Mouse (Mus musculus): ENCODE results near the gene Pgf. TPM values are rescaled to one million over a fixed set of nuclear protein-coding genes. Genes with fewer than 3 reads are reported as not detected.

Pgf gene
- polyA plus RNA-seq, 1 experiment from 2014 or later, result 0.11 TPM

DNA sequence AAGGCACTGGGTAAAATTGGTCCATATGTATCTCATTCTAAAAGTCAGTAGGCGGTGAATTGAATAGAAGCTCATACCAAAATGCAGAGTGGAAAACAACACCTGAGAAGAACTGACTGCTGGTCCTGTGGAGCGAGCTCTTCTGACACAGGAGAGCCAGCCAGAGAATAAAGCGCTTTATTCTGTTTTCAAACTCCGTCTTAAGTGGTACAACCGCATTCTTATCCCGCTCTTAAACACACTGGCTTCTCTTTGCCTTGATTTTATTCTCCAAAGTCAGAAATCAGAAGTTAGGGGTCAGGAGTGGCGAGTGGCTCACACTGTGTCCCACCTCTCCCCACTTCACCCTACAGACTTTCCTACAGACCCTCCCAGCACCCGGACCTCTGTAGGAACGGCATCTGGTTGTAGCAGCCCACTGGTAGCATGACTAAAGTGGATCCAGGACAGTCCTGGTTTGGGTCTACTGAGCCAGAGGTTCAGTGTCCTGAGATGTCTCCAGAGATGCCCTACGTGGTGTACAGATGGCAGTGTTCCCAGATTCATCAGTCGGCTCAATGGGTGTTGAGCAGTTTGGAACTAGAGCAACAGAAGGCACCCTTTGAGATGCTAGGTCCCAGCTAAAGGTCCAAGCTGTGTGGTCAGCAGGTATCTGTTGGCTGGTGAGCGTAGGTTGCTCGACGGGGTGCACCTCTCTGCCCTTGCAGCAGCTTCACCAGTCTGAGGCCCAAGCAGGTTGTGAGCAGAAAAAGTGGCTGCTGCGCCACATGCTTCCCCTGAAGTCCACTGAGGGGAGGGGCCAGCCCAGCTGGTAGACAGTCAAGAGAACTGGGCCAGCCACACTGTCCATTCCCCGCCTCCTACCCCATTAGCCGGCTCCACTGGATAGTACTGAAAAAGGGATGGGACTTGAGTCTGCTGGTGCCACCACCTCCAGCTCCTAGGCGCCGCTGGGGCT, 41.8 kb downstream of the Pgf start:
- H3K27ac ChIP-seq, result no peak overlapping the region
- peaks cover 30% of the 10 kb centered on the region; the same call in 1 of the 2 replicates for H3K36me3 ChIP-seq (ENCODE audit: inconsistent target)
- WGBS (ENCODE audit: missing documents), result 90% methylated on average over 19 of the region's 19 CpGs
- H3K79me2 ChIP-seq (ENCODE audit: inconsistent target), result no peaks in the 10 kb centered on the region
- H3K4me3 ChIP-seq (ENCODE audit: inconsistent target), result no peak overlapping the region

DNA sequence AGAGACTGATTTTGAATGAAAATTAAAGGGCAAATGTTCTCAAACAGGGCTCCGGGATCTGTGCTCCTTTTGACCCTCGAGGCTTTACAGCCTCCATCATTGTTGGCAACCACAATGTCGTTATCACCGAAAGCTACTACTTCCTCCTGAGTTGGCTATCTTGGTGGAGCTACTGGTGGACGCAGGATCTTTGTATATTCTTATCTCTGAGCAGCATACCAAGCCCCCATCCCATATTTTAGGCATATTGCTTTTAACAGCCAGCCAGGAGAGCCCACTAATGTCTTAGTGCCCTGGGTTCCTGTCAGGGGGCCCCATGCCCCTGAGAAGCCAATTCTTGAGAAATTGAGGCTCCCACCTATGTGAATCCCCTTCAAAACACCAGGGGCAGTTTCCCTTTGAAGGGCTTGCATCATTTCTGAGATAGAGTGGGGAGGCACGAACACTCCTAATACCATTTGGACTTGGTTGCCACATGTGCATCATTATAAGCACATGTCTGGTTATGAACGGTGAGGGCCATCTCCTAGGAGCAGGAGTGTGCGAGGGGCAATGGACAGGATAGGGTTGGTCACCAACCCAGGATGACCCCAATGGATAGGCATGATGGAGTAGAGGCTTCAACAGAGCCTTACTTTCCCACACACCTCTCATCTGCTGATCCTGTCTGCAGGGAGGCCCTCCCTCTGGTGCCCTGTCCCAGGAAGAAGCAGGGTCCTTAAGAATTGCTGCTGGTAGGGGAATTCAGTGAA, 43.4 kb downstream of the Pgf start:
- no peak overlapping the region for H3K27ac ChIP-seq
- WGBS (ENCODE audit: missing documents), result 63% methylated on average over 8 of the region's 8 CpGs
- no peak overlapping the region for H3K4me3 ChIP-seq (ENCODE audit: inconsistent target)
- peaks cover 39% of the 10 kb centered on the region; the same call in 1 of the 2 replicates for H3K36me3 ChIP-seq (ENCODE audit: inconsistent target)
- no peaks in the 10 kb centered on the region for H3K79me2 ChIP-seq (ENCODE audit: inconsistent target)

DNA sequence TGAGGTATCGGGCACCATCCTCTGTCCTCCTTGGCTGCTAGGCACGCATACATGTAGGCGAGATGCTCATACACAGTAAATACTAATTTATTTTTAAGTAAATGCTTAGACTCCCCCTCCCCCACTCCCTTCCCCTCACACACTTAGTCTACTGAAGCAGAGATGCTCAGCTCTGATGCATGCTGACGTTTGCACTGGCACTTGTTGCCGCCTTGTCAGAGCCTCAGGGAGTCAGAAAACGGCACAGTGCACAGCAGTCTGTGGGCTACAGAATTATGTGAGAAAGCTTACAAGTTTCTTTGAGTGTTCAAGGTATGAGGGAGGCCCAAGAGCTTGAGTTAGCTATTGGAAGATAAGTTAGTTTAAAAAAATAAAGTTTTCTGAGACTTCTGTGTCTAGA, 46.2 kb downstream of the Pgf start:
- Histone ChIP-seq H3K36me3 (ENCODE audit: inconsistent target) (peaks cover 47% of the 10 kb centered on the region; the same call in 1 of the 2 replicates), H3K27ac (no peak overlapping the region), H3K79me2 (ENCODE audit: inconsistent target) (peaks cover 3% of the 10 kb centered on the region; the same call in 1 of the 2 replicates), H3K4me3 (ENCODE audit: inconsistent target) (no peak overlapping the region)
- WGBS (ENCODE audit: missing documents), result 91% methylated on average over 5 of the region's 6 CpGs

DNA sequence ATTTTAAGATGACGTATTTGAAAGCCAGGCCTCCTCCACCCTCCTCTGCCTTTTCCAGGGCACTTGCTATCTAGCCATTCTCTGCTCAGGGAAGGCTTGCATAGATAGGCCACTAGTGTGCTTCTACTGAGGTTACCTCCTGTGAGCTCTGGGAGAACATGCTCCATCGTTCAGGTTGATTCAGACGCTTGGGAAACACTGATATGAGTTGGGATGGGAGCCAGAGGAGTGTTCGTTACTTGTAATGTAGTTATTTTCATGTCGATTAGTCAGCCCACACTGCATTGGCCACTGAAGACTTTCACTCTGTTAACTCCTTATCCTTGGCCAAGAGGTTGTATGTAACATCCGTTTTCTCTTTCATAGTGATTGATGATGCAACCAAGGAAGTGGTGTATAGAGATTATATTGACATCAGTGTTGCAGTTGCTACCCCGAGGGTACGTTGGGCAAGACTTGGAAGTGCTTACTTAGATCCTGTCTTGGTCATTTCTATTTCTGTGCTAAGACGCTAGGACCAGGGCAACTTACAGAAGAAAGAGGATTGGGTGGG, 48.1 kb downstream of the Pgf start:
- Histone ChIP-seq H3K79me2 (ENCODE audit: inconsistent target) (peaks cover 22% of the 10 kb centered on the region; the same call in 1 of the 2 replicates), H3K27ac (peak overlapping the region; percentile 32; the same call in 1 of the 2 replicates)
- WGBS (ENCODE audit: missing documents), result 47% methylated on average over 9 of the region's 9 CpGs

GRCm38 (mm10) chr12:85126986-85127603, 50.5 kb downstream of the Pgf start:
- peaks cover 25% of the 10 kb centered on the region; the same call in 1 of the 2 replicates for H3K79me2 ChIP-seq (ENCODE audit: inconsistent target)
- H3K27ac ChIP-seq, result no peak overlapping the region
- no peak overlapping the region for H3K4me3 ChIP-seq (ENCODE audit: inconsistent target)
- 78% methylated on average over 8 of the region's 8 CpGs for WGBS (ENCODE audit: missing documents)
- peaks cover 45% of the 10 kb centered on the region for H3K36me3 ChIP-seq (ENCODE audit: inconsistent target)

More for the DNA sequence above, 48.1 kb downstream of the Pgf start:
- H3K4me3 ChIP-seq (ENCODE audit: inconsistent target), result no peak overlapping the region
- H3K36me3 ChIP-seq (ENCODE audit: inconsistent target), result peaks cover 59% of the 10 kb centered on the region; the same call in 1 of the 2 replicates

DNA sequence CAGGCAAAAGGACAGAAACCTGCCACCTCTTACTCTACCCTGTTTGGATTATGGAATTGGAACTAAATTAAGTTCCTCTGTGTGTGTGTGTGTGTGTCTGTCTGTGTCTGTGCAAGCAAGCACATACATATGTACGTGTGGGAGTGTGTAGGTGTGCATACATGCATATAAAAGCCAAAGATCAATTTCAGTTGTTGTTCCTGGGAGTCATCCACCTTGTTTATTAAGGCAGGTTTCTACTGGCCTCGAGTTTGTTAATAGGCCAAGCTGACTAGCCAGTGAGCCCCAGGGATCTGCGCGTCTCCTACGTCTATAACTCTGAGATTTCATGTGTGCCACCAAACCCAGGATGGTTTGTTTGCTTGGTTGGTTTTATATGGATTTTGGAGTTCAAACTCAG, 52.8 kb downstream of the Pgf start:
- Histone ChIP-seq H3K36me3 (ENCODE audit: inconsistent target) (peaks cover 46% of the 10 kb centered on the region), H3K4me3 (ENCODE audit: inconsistent target) (no peak overlapping the region), H3K79me2 (ENCODE audit: inconsistent target) (peaks cover 30% of the 10 kb centered on the region; the same call in 1 of the 2 replicates), H3K27ac (no peak overlapping the region)
- 94% methylated on average over 5 of the region's 5 CpGs for WGBS (ENCODE audit: missing documents)

DNA sequence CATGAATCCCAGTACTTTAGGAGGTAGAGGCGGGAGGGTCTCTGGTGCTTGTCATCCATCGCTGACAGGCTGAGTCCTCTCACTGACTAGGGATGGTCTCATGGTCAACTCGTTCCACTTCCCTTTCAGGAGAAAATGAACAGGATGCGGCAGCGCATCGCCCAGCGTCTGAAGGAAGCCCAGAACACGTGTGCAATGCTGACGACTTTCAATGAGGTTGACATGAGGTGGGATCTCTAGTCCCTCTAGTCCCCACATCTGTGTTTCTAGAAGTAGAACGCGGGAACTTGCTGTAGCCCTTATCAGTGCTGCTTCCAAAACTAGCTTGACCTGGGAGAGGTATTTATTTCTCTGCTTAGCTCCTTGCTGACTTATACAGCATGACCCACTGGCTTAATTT, 53.9 kb downstream of the Pgf start:
- H3K4me3 ChIP-seq (ENCODE audit: inconsistent target), result no peak overlapping the region
- H3K36me3 ChIP-seq (ENCODE audit: inconsistent target), result peaks cover 56% of the 10 kb centered on the region
- peak overlapping the region; percentile 55 for H3K27ac ChIP-seq
- peaks cover 41% of the 10 kb centered on the region; the same call in 1 of the 2 replicates for H3K79me2 ChIP-seq (ENCODE audit: inconsistent target)
- WGBS (ENCODE audit: missing documents), result 58% methylated on average over 10 of the region's 11 CpGs

GRCm38 (mm10) chr12:85123108-85123530, 54.5 kb downstream of the Pgf start:
- Histone ChIP-seq H3K27ac (peak overlapping the region; percentile 55), H3K4me3 (ENCODE audit: inconsistent target) (no peak overlapping the region), H3K36me3 (ENCODE audit: inconsistent target) (peaks cover 56% of the 10 kb centered on the region), H3K79me2 (ENCODE audit: inconsistent target) (peaks cover 47% of the 10 kb centered on the region; the same call in 1 of the 2 replicates)
- WGBS (ENCODE audit: missing documents), result 15% methylated on average over 9 of the region's 9 CpGs

GRCm38 (mm10) chr12:85121806-85122459, 55.7 kb downstream of the Pgf start:
- Histone ChIP-seq H3K27ac (no peak overlapping the region), H3K36me3 (ENCODE audit: inconsistent target) (peaks cover 61% of the 10 kb centered on the region), H3K4me3 (ENCODE audit: inconsistent target) (no peak overlapping the region), H3K79me2 (ENCODE audit: inconsistent target) (peaks cover 58% of the 10 kb centered on the region)
- WGBS (ENCODE audit: missing documents), result 94% methylated on average over 9 of the region's 9 CpGs

Other genes with a start within 250 kb of the Pgf start
- 65.9 to 92.0 TPM (median 76.0 TPM) in 3 replicates for gene Fcf1, start 206.9 kb downstream of the Pgf start, polyA plus RNA-seq (2018)
- gene Arel1, start 206.9 kb downstream of the Pgf start, polyA plus RNA-seq (2018), result 27.2 to 51.0 TPM (median 30.2 TPM) in 3 replicates
- 23.7 to 43.8 TPM (median 27.2 TPM) in 3 replicates for gene Ylpm1, start 181.5 kb downstream of the Pgf start, polyA plus RNA-seq (2018)
- gene Prox2, start 67.0 kb downstream of the Pgf start, polyA plus RNA-seq (2018), result 0.88 to 1.8 TPM (median 1.3 TPM) in 3 replicates
- 71.4 to 90.3 TPM (median 80.1 TPM) in 3 replicates for gene Dlst, start 67.0 kb downstream of the Pgf start, polyA plus RNA-seq (2018)
- not detected in 3 replicates for gene Rps6kl1, start 26.5 kb downstream of the Pgf start, polyA plus RNA-seq (2018)
- gene Eif2b2, start 41.7 kb upstream of the Pgf start, polyA plus RNA-seq (2018), result 52.7 to 95.7 TPM (median 56.1 TPM) in 3 replicates
- 6.8 to 8.1 TPM (median 7.4 TPM) in 3 replicates for gene Mlh3, start 92.8 kb upstream of the Pgf start, polyA plus RNA-seq (2018)
- 16.2 to 19.5 TPM (median 17.8 TPM) in 3 replicates for gene Acyp1, start 110.6 kb upstream of the Pgf start, polyA plus RNA-seq (2018)
- not detected in 3 replicates for gene Zc2hc1c, start 110.8 kb upstream of the Pgf start, polyA plus RNA-seq (2018)
- gene Nek9, start 161.6 kb upstream of the Pgf start, polyA plus RNA-seq (2018), result 40.7 to 65.1 TPM (median 55.7 TPM) in 3 replicates
- gene Tmed10, start 197.1 kb upstream of the Pgf start, polyA plus RNA-seq (2018), result 317 to 419 TPM (median 387 TPM) in 3 replicates

Data from macrophage (primary cell).